Mouse (Mus musculus): ENCODE results near the gene Hinfp. TPM values are rescaled to one million over a fixed set of nuclear protein-coding genes. Genes with fewer than 3 reads are reported as not detected.
"Not testable (repeated sequence)": the region's sequence is repeated elsewhere in the genome, so short reads cannot be mapped to it uniquely, and the experiment has no call there.

The Hinfp gene
- 22.9 to 34.0 TPM (median 23.0 TPM) in 3 replicates for total RNA-seq (2017)

DNA sequence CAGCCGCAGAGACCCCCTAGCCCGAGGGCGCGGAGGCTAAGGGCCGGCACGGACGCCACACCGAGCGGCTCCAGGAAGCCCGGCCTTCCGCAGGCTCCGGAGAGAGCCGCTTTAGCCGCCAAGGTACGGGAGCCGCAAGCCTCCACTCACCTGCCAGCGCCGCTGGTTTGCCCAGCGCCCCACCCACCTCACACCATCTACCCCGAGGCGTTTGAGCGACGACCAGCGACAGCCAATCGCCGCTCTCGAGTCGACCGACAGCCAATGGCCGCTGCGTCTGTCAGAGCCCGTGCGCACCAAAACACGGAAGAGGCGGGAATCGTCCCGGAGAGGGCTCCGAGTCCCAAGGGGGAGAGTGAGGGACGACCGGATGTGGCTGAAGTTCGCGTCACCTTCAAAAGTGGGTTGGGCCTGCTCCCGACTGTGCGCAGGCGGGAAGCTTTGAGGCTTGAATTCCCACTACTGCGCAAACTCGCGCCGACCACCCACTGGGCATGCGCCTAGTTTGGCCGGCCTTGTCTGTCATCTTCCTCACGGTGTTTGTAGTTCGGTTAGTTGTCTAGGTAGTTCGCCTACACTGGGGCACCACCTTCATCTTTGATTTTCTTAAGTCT, at the start of gene Hinfp:
Gene Hinfp, minus strand, starts transcription at position 206 of the 614 bp plus-strand sequence.
- peak; percentile 99 for ATAC-seq (replicated peaks; ENCODE audit: insufficient number of reproducible peaks, low FRiP score, low TSS enrichment, poor library complexity, severe bottlenecking)

DNA sequence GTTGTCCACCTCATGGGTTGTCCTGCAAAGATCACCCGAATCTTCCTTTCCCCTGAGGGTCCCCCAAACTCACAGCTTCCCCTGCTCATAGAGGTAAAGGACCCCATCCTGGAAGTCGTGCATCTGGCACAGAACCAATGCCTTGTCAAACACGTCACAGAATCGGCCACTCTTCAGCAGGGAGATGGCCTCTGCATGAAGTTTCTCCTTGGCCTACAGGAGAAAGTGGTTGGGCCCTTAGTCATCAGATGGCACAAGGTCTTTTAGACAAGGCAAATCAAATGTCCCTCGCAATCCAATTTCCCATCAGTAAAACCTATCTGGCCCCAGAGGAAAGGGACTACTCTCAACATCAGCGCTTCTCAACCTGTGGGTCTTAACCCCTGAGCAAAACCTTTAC, 47.7 kb upstream of the Hinfp start:
- ATAC-seq (replicated peaks; ENCODE audit: insufficient number of reproducible peaks, low FRiP score, low TSS enrichment, poor library complexity, severe bottlenecking): no peak

DNA sequence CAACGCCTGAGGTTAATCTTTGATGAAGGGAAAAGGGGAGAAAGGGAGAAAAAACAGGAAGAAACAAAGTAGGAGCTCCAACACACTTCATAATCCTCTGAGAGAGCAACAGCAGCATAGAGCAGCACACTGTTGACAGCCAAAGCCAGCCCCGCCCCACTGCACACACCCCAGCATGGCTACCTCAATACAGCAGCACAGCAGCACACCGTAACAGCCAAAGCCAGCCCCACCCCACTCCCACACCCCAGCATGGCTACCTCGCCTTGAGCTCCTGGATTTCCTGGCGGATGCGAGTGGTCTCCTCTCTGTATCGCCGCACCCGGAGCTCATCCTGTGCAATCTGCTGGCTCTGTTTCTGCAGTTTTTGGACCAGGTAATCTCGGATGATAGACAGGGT, 46.9 kb upstream of the Hinfp start:
- no peak for ATAC-seq (replicated peaks; ENCODE audit: insufficient number of reproducible peaks, low FRiP score, low TSS enrichment, poor library complexity, severe bottlenecking)

DNA sequence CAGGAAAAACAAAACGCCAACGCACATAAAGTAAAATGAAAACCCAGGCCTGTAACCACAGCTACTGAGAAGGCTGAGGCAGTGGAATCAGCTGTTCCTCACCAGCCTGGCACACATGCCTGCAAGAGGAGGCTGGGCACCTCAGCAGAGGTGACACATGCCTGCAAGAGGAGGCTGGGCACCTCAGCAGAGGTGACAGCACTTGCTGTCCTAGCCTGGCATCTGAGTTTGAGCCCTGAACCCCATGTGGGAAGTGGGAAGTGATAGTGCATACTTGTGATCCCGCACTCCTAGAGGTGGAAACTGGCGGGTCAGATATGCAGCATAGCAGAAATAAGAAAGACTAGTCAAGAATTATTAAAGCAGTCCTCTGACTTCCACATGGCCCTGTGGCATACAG, 45.9 kb upstream of the Hinfp start:
- ATAC-seq (replicated peaks; ENCODE audit: insufficient number of reproducible peaks, low FRiP score, low TSS enrichment, poor library complexity, severe bottlenecking): no peak

DNA sequence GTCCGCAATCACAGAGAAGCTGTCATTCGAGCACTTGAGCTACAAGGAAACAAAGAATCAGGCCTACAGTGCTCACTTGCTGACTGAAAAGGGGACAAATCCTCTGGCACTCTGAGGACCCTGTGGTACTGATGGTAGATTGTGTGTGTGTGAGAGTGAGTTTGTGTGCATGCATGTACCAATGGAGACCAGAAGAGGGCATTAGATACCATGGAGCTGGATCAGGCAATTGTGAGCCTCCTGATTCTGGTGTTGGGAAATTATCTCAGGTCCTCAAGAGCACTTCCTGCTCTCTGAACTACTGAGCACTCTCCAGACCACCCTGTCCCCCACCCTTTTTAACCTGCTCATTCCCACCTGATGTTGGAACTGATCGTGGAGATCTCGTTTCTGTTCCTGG, 43.1 kb upstream of the Hinfp start:
- no peak for ATAC-seq (replicated peaks; ENCODE audit: insufficient number of reproducible peaks, low FRiP score, low TSS enrichment, poor library complexity, severe bottlenecking)

DNA sequence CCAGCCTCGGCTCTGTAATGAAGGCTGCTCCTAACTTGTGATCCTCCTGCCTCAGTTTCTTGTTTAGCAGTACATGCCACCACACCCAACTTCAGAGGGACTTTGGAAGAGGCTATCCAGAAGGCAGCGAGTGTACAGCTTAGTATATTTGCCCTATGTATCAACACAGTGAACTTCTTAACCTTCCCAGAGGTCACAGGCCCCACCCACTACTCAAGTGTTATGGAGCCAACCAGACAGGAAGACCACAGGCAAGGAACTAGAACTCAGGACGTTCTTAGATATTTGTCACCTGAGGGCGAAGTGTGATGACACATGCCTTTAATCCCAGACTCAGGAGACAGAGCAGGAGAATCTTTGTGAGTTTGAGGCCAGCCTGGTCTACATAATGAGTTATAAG, 42.1 kb upstream of the Hinfp start:
- ATAC-seq (replicated peaks; ENCODE audit: insufficient number of reproducible peaks, low FRiP score, low TSS enrichment, poor library complexity, severe bottlenecking): no peak

DNA sequence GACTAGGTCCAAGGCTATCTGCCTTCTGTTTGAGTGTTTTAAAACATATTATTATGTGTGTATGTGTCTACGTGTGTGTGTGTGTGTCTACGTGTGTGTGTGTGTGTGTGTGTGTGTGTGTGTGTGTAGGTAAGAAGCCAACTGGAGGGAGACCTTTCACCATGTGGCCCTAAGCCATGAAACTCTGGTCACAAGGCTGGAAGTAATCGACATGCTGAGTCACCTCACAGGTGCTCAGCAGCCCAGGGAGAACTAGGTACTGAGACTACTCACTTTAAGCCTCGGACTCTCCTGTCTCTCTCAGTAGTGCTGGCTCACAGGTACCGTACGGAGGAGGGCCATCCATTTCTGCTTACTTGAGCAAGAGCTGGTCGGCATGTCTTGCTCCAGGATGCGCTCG, 41.7 kb upstream of the Hinfp start:
- ATAC-seq (replicated peaks; ENCODE audit: insufficient number of reproducible peaks, low FRiP score, low TSS enrichment, poor library complexity, severe bottlenecking): no peak

DNA sequence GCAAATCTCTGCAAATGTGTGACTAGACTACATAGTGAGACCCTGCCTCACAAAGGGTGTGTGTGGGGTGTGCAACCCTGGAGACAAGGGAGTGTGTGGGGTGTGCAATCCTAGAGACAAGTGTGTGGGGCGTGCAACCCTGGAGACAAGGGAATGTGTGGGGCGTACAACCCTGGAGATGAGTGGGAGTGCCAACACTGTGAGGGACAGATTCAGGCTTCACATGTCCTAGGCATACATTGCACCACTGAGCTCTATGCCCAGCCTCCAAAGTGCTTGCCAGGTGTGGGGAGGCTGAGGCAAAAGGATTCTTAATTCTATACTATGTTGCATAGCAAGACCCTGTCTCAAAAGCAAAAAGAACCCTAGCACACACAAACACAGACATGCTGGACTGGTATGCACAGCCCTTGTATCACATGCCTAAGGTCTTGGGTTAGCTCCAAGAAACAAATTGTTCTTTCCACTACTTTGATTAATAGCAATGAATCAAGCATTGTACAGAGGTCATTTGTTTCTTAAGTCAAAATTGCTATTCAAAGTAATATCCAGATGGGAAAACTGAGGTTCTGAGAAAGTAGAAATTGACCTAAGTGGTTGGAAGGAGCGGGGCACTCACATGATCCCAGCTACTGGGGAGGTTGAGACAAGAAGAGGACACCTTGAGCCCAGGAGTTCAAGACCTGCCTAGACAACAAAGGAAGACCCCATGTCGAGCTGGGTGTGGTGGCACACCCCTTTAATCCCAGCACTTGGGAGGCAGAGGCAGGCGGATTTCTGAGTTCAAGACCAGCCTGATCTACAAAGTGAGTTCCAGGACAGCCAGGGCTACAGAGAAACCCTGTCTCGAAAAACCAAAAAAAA, 40.3 kb upstream of the Hinfp start:
- no peak for ATAC-seq (replicated peaks; ENCODE audit: insufficient number of reproducible peaks, low FRiP score, low TSS enrichment, poor library complexity, severe bottlenecking)

DNA sequence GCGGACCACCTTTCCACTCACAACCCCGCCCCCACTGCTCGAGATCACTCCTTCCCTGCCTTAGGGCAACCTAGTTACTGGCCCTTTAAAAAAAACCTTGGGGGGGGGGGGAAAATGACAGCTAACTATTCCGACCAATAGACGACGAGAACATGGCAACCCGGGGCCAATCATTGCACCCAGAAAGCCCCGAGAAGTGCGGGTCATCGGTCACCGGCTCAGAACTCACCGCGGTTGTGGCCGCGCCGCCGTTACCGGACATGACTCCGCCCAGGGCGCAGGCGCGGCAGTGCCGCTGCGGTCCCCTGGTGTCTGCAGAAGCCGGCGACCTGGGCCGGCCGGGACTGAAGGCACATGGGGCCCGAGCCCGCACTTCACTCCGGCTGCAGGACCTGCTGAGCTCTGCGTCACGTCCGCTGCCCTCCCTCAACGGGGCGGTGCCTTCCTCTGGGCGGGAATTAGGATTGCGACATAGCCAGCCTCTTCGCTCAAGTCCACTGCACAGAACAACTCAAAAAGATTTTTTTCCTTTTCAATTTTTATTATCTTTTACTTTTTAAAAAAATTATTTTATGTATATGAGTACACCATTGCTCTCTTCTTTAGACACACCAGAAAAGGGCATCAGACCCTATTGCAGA, 38.4 kb upstream of the Hinfp start, which contains the start of gene Hmbs:
Gene Hmbs, minus strand, starts transcription at position 448 of the 641 bp plus-strand sequence.
- peak; percentile 92 for ATAC-seq (replicated peaks; ENCODE audit: insufficient number of reproducible peaks, low FRiP score, low TSS enrichment, poor library complexity, severe bottlenecking)

DNA sequence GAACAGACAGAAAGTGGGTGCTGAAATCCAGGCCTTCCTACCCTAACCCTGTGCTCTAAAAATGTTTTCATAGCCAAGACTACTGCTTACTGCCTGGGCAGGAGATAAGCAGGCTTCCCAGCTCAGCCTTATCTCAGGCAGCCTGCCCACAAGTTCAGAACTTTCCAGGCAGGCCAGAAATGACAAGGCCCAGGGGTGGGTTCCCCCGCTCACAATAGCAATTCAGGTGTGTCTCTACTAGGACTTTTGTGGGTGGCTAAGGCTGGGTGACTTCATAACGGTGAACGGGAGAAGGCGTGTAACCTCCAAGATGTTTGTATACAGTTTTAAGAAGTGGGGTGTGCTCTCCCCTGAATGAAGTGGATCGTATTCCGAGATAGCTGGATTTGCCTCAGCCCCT, 37.8 kb upstream of the Hinfp start:
- no peak for ATAC-seq (replicated peaks; ENCODE audit: insufficient number of reproducible peaks, low FRiP score, low TSS enrichment, poor library complexity, severe bottlenecking)

DNA sequence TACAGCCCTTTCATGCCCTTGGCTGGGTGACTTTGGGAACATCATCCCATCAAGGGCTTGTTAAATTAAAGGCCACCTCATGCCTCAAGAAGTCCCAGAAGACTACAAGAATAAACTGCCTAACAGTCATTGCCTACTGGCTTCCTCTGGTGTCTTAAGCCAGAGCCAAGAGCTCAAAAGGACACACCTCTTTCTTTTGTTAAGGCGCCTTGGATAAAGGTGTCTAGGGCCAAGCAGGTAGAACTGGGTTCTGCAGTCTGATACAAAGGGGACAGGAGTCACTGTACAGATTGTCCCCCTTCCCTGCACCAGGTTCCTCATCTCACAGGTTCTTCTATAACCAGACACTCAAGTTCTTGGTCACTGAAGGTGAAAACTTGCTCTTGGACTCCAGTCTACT, 37.1 kb upstream of the Hinfp start:
- ATAC-seq (replicated peaks; ENCODE audit: insufficient number of reproducible peaks, low FRiP score, low TSS enrichment, poor library complexity, severe bottlenecking): no peak

DNA sequence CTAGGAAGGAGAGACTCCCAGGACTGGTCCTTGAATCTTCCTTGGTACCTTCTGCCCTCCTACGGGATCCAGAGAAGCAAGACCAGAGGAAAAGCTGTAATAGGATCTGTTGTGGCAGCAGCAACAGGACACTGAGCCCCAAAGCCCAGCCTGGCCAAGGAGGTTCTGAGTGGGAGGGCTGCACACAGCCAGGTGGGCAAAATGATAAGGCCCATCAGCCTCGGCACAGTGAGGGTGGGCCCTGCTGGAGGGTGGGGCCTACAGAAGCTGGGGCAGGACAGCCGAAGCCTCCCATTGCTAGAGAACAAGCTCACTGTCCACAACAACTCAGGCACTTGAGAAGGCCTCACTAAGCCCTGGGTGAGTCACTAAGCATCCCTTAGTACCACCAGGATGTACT, 36.7 kb upstream of the Hinfp start:
- ATAC-seq (replicated peaks; ENCODE audit: insufficient number of reproducible peaks, low FRiP score, low TSS enrichment, poor library complexity, severe bottlenecking): no peak

DNA sequence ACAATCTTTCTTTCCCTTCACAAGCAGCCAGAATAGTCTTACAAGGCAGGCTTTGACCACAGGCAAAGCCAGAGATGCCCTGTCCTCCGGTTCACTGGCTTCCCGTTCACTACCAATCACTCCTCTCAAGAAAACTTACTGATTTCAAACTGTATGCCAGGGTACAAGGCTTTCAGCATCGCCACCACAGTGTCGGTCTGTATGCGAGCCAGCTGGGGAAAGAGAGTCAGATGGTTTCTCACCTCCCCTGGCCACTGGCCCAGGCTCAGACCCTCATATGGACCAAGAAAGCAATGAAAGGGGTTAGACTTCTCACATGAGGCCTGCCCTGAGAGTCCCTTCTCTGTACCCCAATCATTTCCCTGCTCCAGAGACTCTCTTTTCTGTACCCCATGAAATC, 36.0 kb upstream of the Hinfp start:
- no peak for ATAC-seq (replicated peaks; ENCODE audit: insufficient number of reproducible peaks, low FRiP score, low TSS enrichment, poor library complexity, severe bottlenecking)

DNA sequence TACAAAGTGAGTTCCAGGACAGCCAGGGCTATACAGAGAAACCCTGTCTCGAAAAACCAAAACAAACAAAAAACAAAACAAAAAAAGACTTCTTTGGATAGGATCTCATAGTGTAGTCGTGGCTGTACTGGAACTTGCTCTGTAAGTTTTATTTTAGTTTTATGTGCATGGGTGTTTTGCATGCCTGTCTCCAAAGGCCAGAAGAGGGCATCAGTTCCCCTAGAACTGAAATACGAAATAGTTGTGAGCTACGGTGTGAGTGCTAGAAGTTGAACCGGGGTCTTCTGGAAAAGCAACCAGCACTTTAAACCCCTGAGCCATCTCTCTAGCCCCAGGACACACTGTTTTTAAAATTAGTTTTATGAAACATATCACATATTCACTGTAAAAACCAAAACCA, 33.1 kb upstream of the Hinfp start:
- ATAC-seq (replicated peaks; ENCODE audit: insufficient number of reproducible peaks, low FRiP score, low TSS enrichment, poor library complexity, severe bottlenecking): no peak

DNA sequence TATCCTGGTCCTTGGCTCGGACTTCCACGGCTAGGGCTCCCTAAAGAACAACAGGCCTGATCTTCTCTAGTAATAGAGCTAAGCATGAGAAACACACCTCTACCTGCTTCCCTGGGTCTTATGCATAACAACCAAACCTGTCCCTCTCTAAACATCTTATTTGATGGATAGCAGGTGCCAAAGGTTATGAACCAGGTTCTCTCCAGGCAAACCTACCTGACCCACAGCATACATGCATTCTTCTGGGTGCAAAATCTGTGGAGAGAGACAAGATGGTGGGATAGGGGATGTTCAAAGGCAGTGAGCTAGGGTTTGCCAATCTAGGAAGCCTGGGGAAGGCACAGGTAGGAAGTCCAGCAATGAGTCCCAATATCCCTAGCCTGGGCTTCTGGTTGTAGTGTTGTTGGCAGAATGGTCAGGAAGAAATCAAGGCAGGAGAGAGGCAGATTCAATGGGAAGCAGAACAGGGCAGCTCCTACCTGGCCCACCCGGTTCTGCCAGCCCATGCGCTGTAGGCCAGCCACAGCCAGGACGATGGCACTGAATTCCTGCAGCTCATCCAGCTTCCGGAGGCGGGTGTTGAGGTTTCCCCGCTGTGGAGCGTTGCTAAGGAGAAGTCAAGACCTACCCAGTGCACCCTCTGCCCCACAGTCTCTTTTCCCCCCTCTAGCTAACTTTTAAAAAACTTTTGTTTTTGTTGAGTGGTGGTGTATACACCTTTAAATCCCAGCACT, 32.1 kb upstream of the Hinfp start:
- no peak for ATAC-seq (replicated peaks; ENCODE audit: insufficient number of reproducible peaks, low FRiP score, low TSS enrichment, poor library complexity, severe bottlenecking)

DNA sequence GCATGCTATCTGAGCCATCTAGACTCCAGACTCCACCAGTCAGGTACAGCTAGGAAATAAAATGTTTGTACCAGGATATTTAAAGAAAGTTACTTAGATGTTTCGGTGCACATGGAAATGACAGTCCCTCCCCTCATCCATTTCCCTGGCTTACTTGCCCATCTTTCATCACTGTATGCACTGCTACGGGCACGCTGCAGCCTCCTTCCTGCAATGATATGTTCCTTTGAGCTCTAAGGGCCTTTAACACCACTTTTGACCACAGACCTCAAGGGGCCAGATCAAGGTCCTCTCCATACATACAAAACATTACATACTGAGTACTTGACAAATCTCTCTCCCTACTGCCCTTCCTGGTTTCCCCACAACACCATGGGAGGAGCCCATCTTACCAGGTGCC, 31.5 kb upstream of the Hinfp start:
- ATAC-seq (replicated peaks; ENCODE audit: insufficient number of reproducible peaks, low FRiP score, low TSS enrichment, poor library complexity, severe bottlenecking): no peak

DNA sequence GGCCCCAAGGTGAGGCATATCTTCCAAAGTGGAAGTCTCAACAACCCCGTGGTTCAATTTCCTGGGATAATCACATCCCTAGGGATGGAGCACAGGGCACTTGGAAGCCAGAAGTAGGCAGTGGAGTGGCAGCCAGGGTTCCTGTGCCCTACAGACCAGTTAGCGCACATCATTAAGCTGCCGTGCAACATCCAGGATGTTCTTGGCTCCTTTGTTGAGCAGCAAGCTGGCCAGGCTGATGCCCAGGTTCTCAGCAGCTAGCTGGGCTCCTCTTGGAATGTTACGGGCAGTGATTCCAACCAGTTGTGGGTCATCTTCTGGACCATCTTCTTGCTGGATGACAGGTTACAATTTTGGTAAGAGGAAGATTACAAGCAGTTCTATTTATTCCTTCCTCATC, 31.0 kb upstream of the Hinfp start:
- ATAC-seq (replicated peaks; ENCODE audit: insufficient number of reproducible peaks, low FRiP score, low TSS enrichment, poor library complexity, severe bottlenecking): not testable (repeated sequence)

DNA sequence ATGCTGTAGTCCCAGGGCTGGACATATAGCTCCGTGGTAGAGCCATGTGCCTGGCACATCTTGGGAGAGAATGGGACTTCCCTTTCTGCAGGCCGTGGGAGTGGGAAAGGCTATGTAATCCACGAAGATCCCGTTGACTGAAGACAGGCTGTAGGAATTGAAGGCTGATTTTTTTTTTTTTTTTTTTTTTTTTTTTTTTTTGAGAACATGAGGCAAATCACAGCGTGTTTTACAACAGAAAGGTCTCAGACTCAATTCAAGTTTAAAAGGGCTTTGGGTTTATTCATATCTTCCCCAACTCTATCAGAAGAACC, 30.6 kb upstream of the Hinfp start:
- ATAC-seq (replicated peaks; ENCODE audit: insufficient number of reproducible peaks, low FRiP score, low TSS enrichment, poor library complexity, severe bottlenecking): no peak

DNA sequence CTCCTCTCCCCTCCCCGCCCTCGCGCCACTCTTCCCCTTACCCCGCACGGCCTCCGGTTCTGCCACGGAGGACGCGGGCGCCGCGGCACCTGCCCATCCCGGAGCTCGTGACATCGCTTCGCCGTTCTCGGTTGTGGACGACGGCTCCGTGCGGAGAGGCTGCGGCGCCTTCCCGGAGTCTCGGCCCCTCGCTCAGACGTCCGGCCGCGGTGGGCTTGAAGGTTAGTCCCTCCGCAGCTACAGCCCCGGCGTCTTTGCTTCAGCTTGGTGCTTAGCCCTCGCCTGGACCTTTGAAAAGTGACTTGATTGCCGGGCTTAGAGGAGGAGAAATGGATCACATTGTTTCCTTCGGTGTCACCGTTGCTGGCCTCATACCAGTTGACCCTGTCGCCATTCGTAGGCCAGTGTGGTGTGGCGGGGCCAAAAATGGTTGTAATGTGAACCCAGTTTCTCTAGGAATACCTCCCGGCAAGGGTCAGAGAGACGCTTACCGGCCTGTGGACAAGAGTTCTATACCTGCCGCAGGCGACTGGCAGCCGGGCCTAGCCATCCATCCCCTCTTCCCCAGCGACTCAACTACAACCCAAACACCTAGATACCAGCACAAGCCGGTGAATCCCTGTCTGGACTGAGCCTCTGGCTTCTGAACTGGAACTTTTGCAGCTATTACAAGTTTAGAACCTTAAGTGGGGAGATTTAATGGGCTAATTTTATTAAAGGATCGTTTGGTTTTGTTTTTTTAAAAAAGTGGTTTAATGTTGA, 30.0 kb upstream of the Hinfp start:
- no peak for ATAC-seq (replicated peaks; ENCODE audit: insufficient number of reproducible peaks, low FRiP score, low TSS enrichment, poor library complexity, severe bottlenecking)
